Mouse (Mus musculus) heart, adult 18-20 months (tissue): Measurements from ENCODE around the gene Tarbp2. TPM values are rescaled to one million over a fixed set of nuclear protein-coding genes. Genes with fewer than 3 reads are reported as not detected.

ENCODE experiments used
- DNase-seq, 2 experiments: peaks; one replicate each; pipeline ENCODE4 v3.0.0; 2021 to 2022; ENCODE audit warnings: mixed read lengths in 1 of 2
- long read RNA-seq, 2 experiments: library from polyadenylated mRNA; stranded (forward); transcript quantifications; one replicate each; pipeline ENCODE4 v2.0.0; 2021
- total RNA-seq, 2 experiments: library from RNA; stranded (reverse); gene quantifications; 2 replicates each; pipeline ENCODE4 v1.2.3; 2021

Gene Tarbp2
- 10 to 100 TPM; 40.1 to 43.0 TPM for total RNA-seq
- long read RNA-seq, experiment 1, transcript Tarbp2-201 (9 exons, 1,523 nt), result major isoform, 23 of 39 reads
- long read RNA-seq, experiment 1, partial matches to known transcripts, result 10 of 39 reads
- long read RNA-seq, experiment 1, other reads (novel, unspliced or antisense), result 5 of 39 reads
- long read RNA-seq, experiment 2, transcript Tarbp2-201 (9 exons, 1,523 nt), result major isoform, 8 of 20 reads
- long read RNA-seq, experiment 2, partial matches to known transcripts, result 5 of 20 reads
- long read RNA-seq, experiment 2, other reads (novel, unspliced or antisense), result 7 of 20 reads

- peak; percentile 100 for DNase-seq
Observed at GRCm38 (mm10) chr15:102517976-102518858, at the start of gene Tarbp2. Gene Tarbp2 (plus strand): TSS chr15:102518192.

GRCm38 (mm10) chr15:102468675-102469370, 49.2 kb upstream of the Tarbp2 start:
- DNase-seq, result no peak

GRCm38 (mm10) chr15:102470183-102470604, 47.8 kb upstream of the Tarbp2 start, which contains the start of gene Pcbp2:
Gene Pcbp2 (plus strand): TSS chr15:102470539.
- DNase-seq, result peak; percentile 94 to 98

GRCm38 (mm10) chr15:102470605-102471294, 47.2 kb upstream of the Tarbp2 start:
- DNase-seq, result peak; percentile 79 to 90

GRCm38 (mm10) chr15:102471295-102471645, 46.7 kb upstream of the Tarbp2 start:
- DNase-seq, result no peak

GRCm38 (mm10) chr15:102471727-102472126, 46.3 kb upstream of the Tarbp2 start:
- DNase-seq, result no peak

DNA sequence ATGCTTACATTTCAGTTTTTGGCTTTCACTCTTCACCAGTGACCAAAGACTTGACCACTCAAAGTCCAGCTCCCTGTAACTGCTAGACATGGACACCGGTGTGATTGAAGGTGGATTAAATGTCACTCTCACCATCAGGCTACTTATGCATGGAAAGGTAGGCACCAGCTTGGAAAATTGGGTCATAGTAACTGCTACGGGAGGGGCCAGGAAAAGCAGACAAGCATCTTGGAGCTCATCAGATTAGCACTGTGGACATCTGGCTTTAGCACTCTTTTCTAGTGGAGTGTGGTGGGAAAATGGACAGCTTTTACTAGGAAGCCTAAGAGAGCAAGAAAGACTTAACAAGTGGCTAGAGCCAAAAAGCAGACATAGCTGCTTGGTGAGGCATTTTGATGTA, 44.7 kb upstream of the Tarbp2 start:
- DNase-seq, result no peak

DNA sequence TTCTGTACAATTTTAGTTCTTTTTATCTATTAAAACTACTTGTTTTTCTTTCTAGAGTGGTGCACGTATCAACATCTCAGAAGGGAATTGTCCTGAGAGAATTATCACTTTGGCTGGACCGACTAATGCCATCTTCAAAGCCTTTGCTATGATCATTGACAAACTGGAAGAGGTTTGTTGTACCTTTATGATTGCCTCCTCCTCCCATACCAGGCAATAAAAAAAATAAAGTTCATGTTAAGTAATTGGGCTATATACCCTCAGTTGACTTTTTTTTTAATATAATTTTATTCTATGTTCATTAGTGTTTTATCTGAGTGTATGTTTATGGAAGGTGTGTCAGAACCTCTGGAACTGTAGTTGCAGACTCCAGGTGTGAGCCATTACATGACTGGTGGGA, 43.5 kb upstream of the Tarbp2 start:
- DNase-seq, result no peak

DNA sequence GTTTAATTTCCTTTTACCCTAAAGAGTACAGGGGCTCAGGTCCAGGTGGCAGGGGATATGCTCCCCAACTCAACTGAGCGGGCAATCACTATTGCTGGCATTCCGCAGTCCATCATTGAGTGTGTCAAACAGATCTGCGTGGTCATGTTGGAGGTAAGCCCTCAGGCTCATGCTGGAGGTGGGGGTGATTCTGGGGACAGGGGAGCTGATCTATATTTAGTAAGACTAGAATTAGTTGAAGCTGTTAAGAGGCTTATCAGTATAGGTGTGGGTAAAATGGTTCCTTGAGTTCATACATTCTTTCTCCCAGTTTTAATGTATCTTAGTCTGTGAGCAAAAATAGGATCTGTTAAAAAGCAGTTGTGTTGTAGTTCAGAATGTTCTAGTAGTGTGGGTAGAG, 34.9 kb upstream of the Tarbp2 start:
- DNase-seq, result peak in 1 of 2 experiments; percentile 41

DNA sequence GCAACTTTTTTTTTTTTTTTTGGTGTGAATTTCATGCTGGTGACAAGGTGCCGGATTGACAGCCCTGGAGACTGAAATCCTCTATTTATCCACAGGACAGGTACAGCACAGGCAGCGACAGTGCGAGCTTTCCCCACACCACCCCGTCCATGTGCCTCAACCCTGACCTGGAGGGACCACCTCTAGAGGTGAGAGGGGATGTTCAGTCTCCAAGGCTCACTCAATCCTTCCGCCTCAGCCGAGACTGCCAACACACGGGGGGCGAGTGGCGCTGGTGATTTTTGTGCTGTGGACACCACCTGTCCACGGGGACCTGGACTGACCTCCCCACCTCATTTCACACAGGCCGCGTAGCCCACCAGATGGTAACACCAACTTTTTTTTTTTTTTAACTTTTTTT, 32.1 kb upstream of the Tarbp2 start:
- no peak for DNase-seq

- DNase-seq, result no peak
Observed at GRCm38 (mm10) chr15:102487664-102488063, 30.3 kb upstream of the Tarbp2 start.

GRCm38 (mm10) chr15:102498322-102498721, 19.7 kb upstream of the Tarbp2 start:
- no peak for DNase-seq

GRCm38 (mm10) chr15:102499370-102499769, 18.6 kb upstream of the Tarbp2 start:
- DNase-seq, result no peak

DNA sequence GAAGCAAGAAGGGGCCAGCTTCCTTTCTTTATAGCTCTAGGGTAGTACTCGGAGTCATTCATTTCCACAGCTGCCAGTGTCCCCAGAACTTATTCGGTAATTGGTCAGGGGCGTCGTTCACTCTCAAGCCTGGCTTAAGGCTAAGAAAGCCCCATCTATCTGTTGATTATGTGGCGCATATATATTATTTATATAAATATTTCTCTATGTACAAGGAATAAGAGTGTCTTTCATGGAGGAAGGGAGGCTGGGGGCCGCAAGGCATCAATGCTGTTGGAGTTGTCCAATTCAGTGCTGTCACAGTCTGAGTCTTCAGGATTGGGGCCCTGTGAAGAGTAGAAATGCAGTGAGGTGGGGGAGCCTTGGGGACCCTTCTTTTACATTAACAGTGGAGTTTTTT, 18.1 kb upstream of the Tarbp2 start:
- no peak for DNase-seq

DNA sequence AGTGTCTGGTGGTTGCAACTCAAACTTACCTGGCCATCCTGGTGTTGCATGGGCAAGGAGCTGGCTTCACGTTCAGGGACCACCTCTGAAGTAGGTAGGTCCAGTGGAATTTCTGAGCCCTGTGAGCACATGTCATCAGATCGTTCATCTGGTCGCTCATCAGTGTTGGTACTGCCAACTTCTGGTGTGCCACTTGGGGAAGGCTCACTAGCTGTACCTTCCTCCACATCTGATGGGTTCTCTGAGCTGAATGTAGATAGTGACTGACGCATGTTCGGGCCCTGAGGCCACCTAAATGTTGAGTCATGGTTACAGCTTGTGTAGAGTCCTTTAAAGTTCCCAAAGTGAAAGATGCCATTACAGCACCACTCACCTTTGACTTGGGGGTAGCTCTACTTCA, 17.5 kb upstream of the Tarbp2 start:
- no peak for DNase-seq

DNA sequence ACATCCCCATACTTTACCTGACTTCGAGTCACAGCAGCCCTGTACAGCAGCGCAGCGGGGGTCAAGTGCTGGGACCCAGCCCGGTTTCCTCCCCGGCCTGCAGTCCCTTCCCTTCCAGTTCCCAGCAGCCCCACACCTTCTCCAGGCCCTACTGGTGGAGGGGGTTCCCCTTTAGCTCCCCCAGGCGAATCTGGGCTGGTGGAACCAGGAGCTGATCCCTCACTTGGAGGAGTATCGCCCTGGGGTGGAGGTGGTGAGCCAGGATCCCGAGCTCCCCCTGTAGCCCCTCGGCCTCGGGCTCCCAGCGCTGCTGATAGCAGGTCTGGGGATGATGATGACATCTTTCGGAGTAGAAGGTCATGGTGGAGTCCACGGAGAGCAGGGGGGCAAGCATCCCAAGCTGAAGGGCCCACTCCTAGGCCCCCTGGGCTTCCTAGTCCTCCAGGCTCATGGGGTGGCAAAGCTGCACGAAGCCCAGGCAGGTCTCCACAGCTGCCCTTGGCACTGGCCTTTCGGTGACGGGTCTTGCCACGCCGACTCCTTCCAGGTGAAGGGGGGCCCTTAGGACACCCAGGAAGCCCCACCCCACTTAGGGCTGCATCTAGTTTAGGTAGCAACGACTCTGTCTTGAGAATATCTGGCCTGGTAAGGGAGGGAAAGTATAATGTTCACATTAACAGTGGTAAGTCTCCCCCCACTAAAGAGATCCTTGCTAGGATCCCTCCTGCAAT, 16.7 kb upstream of the Tarbp2 start:
- DNase-seq, result no peak

DNA sequence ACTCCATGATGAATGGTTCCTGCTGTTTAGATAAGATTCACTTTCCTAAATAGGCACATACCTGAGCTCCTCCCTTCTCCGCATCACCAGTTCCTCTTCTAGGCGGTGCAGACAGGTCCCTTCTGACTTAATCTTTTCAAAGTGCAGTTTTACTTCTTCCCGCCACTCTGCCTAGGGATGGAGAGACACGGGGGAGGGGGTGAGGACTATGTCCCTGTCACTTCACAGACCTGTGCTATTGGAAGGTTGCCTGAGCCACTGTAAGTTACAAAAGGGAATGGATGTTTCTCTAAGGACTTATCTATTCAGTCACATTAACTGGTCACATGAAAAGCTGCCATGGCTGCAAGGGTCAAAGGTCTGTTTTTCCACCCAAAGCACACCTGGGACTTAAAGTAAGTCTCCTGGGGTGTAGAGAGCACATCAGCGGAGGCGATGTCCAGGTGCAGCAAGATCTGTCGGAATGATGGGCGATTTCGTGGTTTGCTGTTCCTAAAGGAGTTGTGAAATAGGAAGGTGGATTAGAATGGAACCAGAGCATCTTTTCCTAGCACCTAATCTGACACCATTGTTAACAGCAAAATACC, 15.6 kb upstream of the Tarbp2 start:
- no peak for DNase-seq

GRCm38 (mm10) chr15:102503447-102503846, 14.5 kb upstream of the Tarbp2 start, which contains the start of gene Gm10337:
Gene Gm10337 (plus strand): TSS chr15:102503722.
- no peak for DNase-seq

- no peak for DNase-seq
Observed at GRCm38 (mm10) chr15:102503924-102504782, 13.8 kb upstream of the Tarbp2 start.
